Mouse (Mus musculus): ENCODE measurements around the gene Ehbp1l1.
"Not testable (repeated sequence)": the region's sequence is repeated elsewhere in the genome, so short reads cannot be mapped to it uniquely, and the experiment has no call there.

The Ehbp1l1 gene

GRCm38 (mm10) chr19:5710068-5710467 is 16.0 kb downstream of the Ehbp1l1 start:
- no peak for DNase-seq (ENCODE audit: low read depth, low spot score)

GRCm38 (mm10) chr19:5704801-5705571 is 21.1 kb downstream of the Ehbp1l1 start:
- DNase-seq (ENCODE audit: low read depth, low spot score), result no peak

DNA sequence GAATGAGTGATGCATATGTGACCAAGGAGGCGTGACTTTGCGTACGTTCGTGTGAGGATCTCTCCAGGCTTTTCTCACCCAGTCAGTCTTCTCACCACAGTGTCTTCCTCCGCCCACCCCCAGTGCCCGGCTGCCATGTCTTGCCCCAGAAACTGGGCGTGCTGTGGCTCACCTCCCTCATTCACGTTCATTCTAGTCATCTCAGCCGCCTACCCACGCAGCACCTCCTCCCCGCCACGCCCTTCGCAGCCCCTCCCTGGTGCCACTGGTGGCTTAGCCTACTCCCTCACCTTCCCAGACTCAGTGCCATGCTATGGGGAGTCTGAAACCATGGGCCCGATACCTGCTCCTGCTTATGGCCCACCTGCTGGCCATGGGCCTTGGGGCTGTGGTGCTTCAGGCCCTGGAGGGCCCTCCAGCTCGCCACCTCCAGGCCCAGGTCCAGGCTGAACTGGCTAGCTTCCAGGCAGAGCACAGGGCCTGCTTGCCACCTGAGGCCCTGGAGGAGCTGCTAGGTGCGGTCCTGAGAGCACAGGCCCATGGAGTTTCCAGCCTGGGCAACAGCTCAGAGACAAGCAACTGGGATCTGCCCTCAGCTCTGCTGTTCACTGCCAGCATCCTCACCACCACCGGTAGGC is 21.8 kb downstream of the Ehbp1l1 start, which contains the start of gene Kcnk7:
TSS of gene Kcnk7 (plus strand) at position 205 of the 638 bp plus-strand sequence.
- peak; percentile 60 for DNase-seq (ENCODE audit: low read depth, low spot score)

DNA sequence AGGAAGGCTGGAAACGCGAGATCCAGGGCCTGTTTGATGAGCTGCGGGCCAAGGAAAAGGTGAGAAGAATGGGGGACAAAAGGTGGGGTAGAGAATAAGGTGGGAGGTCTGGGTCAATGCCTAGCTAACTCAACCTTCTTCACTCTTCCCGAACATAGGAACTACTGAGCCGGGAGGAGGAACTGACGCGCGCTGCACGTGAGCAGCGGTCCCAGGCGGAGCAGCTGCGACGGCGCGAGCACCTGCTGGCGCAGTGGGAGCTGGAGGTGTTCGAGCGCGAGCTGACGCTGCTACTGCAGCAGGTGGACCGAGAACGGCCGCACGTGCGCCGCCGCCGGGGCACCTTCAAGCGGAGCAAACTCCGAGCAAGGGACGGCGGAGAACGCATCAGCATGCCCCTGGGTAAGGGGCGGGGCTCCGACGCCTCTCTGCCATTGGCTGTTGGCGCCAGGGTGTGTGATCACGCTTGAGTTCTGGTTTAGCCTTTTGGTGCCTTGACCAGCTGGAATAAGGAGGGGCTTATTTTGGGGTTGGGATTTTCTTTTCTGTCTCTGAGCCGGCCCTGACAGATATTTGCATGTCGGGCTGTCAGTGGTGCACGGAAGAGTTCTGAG is 30.2 kb downstream of the Ehbp1l1 start:
- no peak for DNase-seq (ENCODE audit: low read depth, low spot score)

DNA sequence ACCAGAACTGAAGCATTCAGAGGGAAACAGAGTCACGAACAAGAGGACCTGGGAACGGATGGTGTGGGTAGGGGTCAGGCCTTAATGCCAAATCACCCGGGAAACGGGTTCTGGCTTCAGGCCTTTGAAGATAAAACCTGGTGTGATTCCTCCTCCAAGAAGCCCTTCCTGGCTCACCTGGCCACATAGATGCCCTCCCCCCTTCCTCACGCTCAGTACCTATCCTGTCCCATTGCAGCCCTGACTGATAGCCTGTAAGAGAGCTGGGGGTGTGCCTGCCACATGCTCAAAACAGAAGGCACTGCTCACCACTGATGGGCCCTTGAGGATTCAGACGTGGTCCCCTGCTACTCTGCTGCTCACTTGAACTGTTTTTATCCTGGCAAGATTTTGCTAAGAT is 32.3 kb downstream of the Ehbp1l1 start:
- DNase-seq (ENCODE audit: low read depth, low spot score), result no peak

DNA sequence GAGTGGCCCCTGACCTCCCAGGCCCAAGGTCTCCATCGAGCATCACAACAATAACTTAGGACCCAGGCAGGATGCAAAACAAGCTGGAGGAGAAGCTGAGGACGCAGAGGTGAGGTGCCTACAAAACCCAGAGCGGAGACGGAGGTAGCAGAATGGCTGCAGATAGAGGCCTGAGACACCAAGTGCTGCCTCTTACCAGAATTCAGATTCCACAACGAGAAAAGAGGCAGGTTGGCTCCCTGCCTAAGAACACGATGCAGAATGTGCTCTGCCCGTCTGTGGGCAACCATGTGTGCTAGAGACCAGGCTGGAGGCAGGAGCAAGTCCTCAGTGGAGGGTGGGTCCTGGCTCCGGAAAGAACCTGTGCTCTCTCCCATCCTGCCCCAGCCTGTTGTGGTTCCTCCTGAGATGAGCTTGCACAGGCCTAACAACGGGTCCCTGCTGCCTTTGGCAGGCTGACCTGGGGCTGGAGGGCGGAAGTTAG is 33.2 kb downstream of the Ehbp1l1 start:
- DNase-seq (ENCODE audit: low read depth, low spot score), result no peak

GRCm38 (mm10) chr19:5692086-5692912 is 33.8 kb downstream of the Ehbp1l1 start:
- peak; percentile 88 for DNase-seq (ENCODE audit: low read depth, low spot score)

- no peak for DNase-seq (ENCODE audit: low read depth, low spot score)
These were observed 34.5 kb downstream of the Ehbp1l1 start for GRCm38 (mm10) chr19:5691601-5692000.

GRCm38 (mm10) chr19:5690343-5690735 is 35.8 kb downstream of the Ehbp1l1 start:
- no peak for DNase-seq (ENCODE audit: low read depth, low spot score)

- peak; percentile 93 for DNase-seq (ENCODE audit: low read depth, low spot score)
These were observed 36.4 kb downstream of the Ehbp1l1 start for GRCm38 (mm10) chr19:5689565-5690342.

DNA sequence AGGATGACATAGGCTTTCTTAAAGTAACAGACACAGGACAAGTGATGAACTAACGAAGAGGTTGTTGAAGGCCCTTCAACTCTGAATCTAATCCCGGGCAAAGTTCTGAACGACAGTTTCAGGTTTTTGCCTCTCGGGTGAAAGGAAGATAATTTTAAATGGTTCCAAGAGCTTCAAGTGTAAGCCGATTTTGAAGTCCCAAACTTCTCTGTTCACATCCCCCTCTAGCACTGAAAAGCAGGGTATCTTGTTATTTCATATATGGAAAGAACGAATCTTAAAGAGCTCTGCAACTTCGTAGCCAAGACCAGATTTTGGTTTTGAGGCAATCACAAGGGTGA is 37.1 kb downstream of the Ehbp1l1 start:
- no peak for DNase-seq (ENCODE audit: low read depth, low spot score)

DNA sequence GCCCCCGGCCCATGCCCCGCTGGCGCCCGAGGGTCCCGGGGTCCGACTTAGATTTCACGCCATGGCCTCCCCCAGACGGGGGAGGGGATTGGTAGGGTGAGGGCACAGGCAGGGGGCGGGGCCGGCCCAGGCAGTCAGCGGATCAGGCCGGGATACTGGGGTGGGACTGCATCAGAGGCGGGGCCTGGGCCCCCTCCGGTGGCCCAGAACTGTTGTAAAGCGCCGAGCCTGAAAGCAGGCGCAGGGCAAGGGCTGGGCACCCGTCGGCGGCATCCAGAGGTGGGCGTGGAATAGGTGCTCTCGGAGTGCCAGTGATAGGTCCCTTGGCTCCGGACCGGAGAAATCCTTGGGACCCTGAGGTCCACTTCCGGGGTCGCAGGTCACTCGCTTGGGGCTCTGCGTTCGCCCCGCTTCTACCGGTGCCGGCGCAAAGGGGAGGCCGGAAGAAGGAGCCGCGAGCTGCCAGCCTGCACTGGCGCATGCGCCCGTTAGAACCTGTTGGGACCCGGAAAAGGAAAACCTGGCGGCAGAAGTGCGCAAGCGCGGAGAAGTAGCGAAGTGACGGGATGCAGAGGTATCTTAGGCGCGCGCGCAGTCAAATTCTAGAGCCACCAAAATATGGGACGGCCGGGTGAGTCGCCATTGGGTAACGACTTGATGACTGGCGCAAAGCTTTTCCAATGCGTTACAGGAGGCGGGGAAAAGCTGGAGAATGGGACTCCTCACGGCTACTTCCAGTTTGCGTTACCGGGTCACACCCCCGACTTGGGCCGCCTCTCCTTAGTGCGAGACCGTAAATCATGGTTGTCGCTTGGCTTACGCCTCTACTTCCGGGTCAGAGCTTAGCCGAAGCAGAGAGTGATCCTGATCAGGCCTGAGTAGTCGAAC is 37.7 kb downstream of the Ehbp1l1 start, which contains the start of the genes Map3k11 and Pcnx3:
TSS of gene Map3k11 (plus strand) at position 543 of the 888 bp plus-strand sequence.
TSS of gene Pcnx3 (minus strand) at position 709 of the 888 bp plus-strand sequence.
- DNase-seq (ENCODE audit: low read depth, low spot score), result peak; percentile 100

DNA sequence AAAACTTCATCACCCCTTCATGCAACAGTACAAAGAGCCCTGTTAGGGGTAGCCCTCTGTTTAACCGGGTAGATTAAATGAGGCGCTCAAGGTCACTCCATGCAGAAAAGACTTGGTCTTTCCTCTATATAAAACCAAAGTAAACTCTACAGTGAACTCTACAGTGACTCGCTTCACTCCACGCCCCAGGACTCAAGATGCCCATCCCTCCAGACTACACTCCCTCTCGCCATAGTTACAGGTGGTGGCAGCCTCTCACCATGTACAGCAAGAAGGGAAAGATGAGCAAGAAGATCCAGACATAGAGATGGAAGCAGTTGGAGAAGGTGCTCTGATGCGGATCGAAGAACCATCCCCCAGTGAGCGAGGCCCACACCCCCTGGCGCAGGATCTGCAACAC is 38.4 kb downstream of the Ehbp1l1 start:
- DNase-seq (ENCODE audit: low read depth, low spot score), result no peak

GRCm38 (mm10) chr19:5686954-5687353 is 39.2 kb downstream of the Ehbp1l1 start:
- not testable (repeated sequence) for DNase-seq (ENCODE audit: low read depth, low spot score)

- DNase-seq (ENCODE audit: low read depth, low spot score), result no peak
These were observed 39.7 kb downstream of the Ehbp1l1 start for GRCm38 (mm10) chr19:5686437-5686836.

DNA sequence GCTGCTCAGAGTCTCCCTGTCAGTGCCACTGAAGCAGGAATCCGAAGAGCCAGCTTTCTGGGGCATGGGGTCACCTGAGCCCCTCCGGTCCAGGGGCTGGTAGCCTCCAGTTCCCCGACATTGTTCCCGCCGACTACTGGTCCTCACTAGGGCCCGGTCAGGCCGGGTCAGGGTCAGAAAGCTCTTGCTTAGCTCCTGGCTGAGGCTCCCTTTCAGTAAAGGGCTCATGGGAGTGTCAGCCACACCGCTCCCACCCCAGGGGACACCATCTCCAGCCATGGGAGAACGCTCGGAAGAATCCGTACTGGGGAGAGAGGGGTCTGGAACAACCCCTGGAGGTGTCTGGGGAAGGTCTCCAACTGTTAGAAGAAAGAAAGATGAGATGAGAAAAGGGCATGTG is 40.3 kb downstream of the Ehbp1l1 start:
- no peak for DNase-seq (ENCODE audit: low read depth, low spot score)

DNA sequence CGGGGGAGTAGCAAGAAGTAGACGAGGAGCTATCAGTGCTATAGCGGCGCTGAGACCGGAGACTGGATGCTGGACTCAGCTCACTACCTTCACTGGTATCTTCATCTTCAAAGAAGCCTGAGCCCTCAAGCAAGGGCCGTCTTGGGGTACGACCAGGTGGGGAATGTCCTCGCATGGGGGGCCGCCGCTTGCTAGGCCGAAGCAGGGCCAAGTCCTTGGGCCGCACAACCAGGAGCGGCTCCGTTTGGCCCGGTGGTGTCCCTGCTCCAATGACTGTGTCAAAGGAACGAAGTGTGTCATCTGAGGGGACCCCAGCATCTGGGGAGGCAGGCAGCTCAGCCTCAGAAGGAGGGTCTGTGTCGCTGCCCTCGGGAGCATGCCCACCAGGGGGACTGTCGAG is 40.7 kb downstream of the Ehbp1l1 start:
- no peak for DNase-seq (ENCODE audit: low read depth, low spot score)

DNA sequence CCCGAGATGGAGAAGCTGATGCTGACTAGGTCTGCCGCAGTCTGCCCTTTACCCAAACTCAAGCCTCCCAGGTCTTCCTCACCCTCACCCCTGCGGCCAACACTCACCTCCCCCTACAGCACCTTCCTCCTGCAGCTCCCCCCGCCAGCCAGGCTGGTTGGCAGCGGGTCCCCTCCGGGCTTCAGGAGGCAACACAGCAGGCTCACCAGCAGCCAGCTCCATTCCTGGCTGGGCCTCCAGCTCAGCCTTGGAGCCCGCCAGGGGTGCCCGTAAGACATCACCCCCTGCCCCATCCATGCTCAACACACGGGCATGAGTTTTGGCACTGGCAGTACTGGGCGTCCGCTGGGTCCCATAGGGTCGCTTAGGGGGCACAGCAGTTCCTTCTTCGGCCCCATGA is 41.1 kb downstream of the Ehbp1l1 start:
- no peak for DNase-seq (ENCODE audit: low read depth, low spot score)

DNA sequence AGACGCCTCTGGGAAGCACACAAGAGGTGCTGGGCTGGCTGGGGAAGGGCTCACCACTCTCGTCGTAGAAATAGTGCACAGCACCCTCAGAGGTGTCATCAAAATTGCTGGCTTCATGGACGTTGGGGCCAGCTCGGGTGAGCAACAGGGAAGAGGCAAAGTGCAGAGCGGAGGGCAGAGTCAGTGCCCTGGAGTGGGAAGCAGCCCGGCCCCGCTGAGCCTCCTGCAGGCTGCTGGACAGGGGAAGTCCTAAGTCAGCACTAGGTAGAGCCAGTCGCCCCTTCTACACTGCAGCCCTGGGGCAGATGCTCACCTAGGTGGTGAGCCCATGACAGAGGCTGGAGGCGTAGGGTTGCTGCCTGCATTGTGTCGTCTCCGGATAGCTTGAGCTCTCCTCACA is 41.9 kb downstream of the Ehbp1l1 start:
- DNase-seq (ENCODE audit: low read depth, low spot score), result no peak

DNA sequence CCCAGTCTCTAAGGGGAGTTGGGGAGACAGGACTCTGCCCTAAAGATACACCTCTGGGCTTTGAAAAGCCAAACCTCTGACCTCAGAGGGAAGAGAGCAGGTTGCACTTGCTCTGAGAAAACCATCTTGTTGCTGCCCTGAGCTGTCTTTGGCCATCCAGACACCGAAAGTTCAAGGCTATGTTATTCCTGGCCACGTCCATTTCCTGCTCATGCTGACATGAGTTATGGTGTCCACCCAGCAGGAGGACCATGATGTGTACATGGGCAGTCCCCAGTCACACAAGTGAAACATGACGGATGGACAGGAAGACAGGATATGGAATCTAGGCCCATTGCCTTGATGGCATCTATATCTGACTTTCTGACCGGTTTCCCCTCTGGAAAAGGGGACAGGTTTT is 45.7 kb downstream of the Ehbp1l1 start:
- no peak for DNase-seq (ENCODE audit: low read depth, low spot score)
